Mouse (Mus musculus) heart, embryonic 16.5 days (tissue): Measurements from ENCODE around the gene Tusc2. TPM values are rescaled to one million over a fixed set of nuclear protein-coding genes. Genes with fewer than 3 reads are reported as not detected.

Experiments used
- ATAC-seq: fragments of 200-750 bp; cut with Nextera tagmentation; replicated peaks from 2 replicates; pipeline ENCODE4 v1.8.0; 2017; ENCODE audit warnings: moderate number of reproducible peaks; ENCODE audit not compliant: insufficient read depth, low FRiP score; ENCODE audit errors: extremely low read depth
- H3K27ac ChIP-seq: fragments of 300-500 bp; sonication (generic); 2 replicates; pipeline ENCODE4 v1.5.1; 2014; ENCODE audit warnings: mild to moderate bottlenecking, low read length, control low read depth, moderate library complexity
- H3K27me3 ChIP-seq: fragments of 300-500 bp; sonication (generic); 2 replicates; pipeline ENCODE4 v1.6.1; 2014; ENCODE audit warnings: low read length, mixed read lengths; ENCODE audit not compliant: control insufficient read depth, insufficient read depth
- H3K36me3 ChIP-seq: fragments of 300-500 bp; sonication (generic); 2 replicates; pipeline ENCODE4 v1.6.1; 2014; ENCODE audit not compliant: control insufficient read depth, insufficient read depth
- H3K4me1 ChIP-seq: fragments of 300-500 bp; sonication (generic); 2 replicates; pipeline ENCODE4 v1.6.1; 2014; ENCODE audit warnings: low read length, mixed read lengths; ENCODE audit not compliant: control insufficient read depth, insufficient read depth
- H3K4me2 ChIP-seq: fragments of 300-500 bp; sonication (generic); 2 replicates; pipeline ENCODE4 v1.6.1; 2014; ENCODE audit warnings: low read depth, mild to moderate bottlenecking, control low read depth, low read length
- H3K4me3 ChIP-seq: fragments of 300-500 bp; sonication (generic); 2 replicates; pipeline ENCODE4 v1.5.1; 2014; ENCODE audit warnings: mild to moderate bottlenecking, control low read depth, low read length
- H3K9ac ChIP-seq: fragments of 300-500 bp; sonication (generic); 2 replicates; pipeline ENCODE4 v1.6.1; 2014; ENCODE audit warnings: low read length, control low read depth
- H3K9me3 ChIP-seq: fragments of 300-500 bp; sonication (generic); replicated peaks from 2 replicates; pipeline ENCODE4 v1.6.1; 2016; ENCODE audit warnings: low read length; ENCODE audit not compliant: control insufficient read depth
- WGBS: fragments of 180-500 bp; shearing (Covaris S2); extraction: QIAGEN DNeasy Blood & Tissue Kit; methylation state at CpG from one replicate; pipeline ENCODE4 v1.1.7; 2014; 5-methylcytosine and 5-hydroxymethylcytosine counted together
- polyA plus RNA-seq: library from polyadenylated mRNA; unstranded; fragments of >200 nt; fragmentation: Nextera tagmentation; extraction: Ambion mirVana; gene quantifications from 2 replicates; pipeline ENCODE4 v1.2.1, GENCODE M21; 2015

Tusc2 gene
- polyA plus RNA-seq, result 44.3 and 44.7 TPM in 2 replicates

DNA sequence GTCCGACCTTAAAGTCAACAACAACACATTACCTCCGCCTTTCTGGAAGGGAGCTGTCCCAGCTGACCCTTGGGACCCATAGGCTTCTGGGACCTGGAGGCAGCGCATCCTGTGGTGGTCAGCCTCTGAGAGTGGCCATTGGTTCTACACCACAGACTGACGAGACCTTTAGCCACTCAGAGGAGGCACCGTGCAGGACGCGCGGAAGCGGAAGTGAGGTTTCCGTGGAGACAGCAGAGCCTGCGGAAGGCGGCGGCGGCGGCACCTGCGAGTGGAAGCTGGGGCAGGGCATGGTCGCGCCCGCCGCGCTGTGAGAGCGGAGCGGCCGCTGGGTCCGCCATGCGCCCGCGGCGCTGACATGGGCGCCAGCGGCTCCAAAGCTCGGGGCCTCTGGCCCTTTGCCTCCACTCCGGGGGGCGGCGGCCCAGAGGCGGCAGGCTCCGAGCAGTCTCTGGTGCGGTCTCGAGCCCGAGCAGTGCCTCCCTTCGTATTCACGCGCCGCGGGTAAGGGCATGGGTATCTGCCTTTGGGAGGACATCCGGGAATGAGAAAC, at the start of gene Tusc2:
Tusc2 (plus strand) TSS at position 227 of the 553 bp plus-strand sequence.
- peak; percentile 92 for ATAC-seq
- H3K9me3 ChIP-seq, result no peaks in the 10 kb centered on the region
- peaks cover 18% of the 10 kb centered on the region for H3K4me1 ChIP-seq
- H3K27me3 ChIP-seq, result no peaks in the 10 kb centered on the region
- H3K36me3 ChIP-seq, result peaks cover 37% of the 10 kb centered on the region
- peak within 1 kb of the TSS; percentile 71 for H3K27ac ChIP-seq
- 0% methylated on average over 44 of the region's 46 CpGs for WGBS
- H3K4me3 ChIP-seq, result peak within 1 kb of the TSS; percentile 96
- peak within 1 kb of the TSS; percentile 90 for H3K9ac ChIP-seq
- peak within 1 kb of the TSS; percentile 88 for H3K4me2 ChIP-seq

DNA sequence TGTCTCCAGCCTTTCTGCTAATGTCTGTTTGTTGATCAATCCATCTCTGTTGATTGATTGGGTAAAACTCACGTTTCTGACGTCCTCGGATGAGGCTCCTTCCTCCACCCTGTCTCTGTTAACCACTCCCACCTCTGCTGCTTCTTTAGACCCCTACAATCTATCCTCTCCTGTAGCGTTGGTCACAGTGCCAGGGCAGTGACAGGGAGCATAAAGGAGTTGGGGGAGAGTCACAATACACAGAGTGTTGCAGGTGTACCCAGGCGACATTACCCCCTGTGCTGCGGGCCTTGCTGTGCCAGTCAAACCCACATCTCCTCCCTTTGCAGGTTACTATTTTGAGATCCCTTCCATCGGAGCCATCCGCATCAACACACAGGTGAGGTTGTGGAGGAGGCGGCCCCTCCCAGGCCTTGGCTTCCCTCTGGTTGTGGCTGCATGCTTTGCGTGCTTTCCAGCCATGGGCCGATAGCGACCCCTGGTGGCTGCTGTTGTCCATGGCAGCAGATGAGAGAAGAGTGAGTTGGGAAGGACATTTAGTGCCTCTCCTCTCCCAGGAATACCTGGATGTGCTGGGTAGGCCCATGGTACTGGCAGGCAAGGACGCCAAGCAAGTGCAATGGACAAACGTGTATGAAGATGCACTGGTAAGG, 48.6 kb upstream of the Tusc2 start:
- Histone ChIP-seq H3K27ac (no peak overlapping the region), H3K4me2 (no peak overlapping the region), H3K27me3 (no peaks in the 10 kb centered on the region), H3K9me3 (no peaks in the 10 kb centered on the region), H3K4me1 (no peaks in the 10 kb centered on the region), H3K36me3 (no peaks in the 10 kb centered on the region), H3K9ac (no peak overlapping the region), H3K4me3 (no peak overlapping the region)
- WGBS, result 27% methylated on average over 14 of the region's 14 CpGs
- 0 out of 2 replicates have a peak, but pooled peaks have one; percentile 46 for ATAC-seq

DNA sequence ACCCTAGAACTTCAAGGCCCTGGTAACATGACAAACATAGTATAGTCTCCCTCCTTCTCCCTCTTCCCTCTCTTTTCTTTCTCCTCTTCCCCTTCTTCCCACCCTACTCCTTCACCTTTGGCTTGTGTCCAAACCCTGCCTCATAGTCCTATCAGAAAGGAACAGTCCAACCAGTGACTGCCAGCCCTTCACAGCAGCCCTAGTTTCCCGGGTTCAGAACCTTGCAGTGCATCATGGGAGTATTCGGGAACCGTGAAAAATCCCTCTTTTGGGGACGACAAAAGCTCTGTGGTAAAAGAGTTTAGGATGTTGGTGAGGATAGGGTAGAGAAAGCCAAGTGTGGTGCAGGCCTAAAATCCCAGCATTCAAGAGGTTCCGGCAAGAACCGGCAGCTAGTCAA, 42.7 kb upstream of the Tusc2 start:
- Histone ChIP-seq H3K4me3 (no peak overlapping the region), H3K9ac (no peak overlapping the region), H3K27me3 (no peaks in the 10 kb centered on the region; the same call in 1 of the 2 replicates), H3K9me3 (no peaks in the 10 kb centered on the region), H3K36me3 (no peaks in the 10 kb centered on the region), H3K27ac (no peak overlapping the region), H3K4me2 (no peak overlapping the region), H3K4me1 (peaks cover 9% of the 10 kb centered on the region)
- ATAC-seq, result no peak
- 69% methylated on average over 6 of the region's 6 CpGs for WGBS

DNA sequence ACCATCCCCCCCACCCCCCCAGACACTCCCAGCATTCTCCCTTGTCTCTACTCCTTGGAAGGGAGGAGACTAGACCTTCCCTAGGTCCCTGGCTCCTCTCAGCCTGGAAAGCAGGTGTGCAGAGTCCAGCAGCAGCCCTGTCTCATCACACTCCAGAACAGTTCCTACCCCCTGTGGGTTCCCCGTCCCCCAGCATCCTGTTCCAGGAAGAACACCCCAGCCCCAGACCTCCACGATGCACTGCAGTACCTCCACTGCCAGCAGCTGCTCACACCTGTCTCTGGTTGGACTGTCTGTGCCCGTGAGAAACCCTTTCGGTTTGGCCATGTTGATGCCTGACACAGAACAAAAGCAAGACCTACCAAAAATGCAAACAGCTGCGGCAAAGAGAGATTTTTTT, 41.9 kb upstream of the Tusc2 start:
- peak overlapping the region; percentile 54; the same call in 1 of the 2 replicates for H3K27ac ChIP-seq
- no peaks in the 10 kb centered on the region for H3K36me3 ChIP-seq
- peak overlapping the region; percentile 55; the same call in 1 of the 2 replicates for H3K4me2 ChIP-seq
- no peak overlapping the region for H3K9ac ChIP-seq
- H3K4me1 ChIP-seq, result peaks cover 9% of the 10 kb centered on the region
- no peaks in the 10 kb centered on the region for H3K9me3 ChIP-seq
- 52% methylated on average over 5 of the region's 5 CpGs for WGBS
- H3K27me3 ChIP-seq, result peaks cover 7% of the 10 kb centered on the region
- H3K4me3 ChIP-seq, result peak overlapping the region; percentile 11
- ATAC-seq, result no peak

DNA sequence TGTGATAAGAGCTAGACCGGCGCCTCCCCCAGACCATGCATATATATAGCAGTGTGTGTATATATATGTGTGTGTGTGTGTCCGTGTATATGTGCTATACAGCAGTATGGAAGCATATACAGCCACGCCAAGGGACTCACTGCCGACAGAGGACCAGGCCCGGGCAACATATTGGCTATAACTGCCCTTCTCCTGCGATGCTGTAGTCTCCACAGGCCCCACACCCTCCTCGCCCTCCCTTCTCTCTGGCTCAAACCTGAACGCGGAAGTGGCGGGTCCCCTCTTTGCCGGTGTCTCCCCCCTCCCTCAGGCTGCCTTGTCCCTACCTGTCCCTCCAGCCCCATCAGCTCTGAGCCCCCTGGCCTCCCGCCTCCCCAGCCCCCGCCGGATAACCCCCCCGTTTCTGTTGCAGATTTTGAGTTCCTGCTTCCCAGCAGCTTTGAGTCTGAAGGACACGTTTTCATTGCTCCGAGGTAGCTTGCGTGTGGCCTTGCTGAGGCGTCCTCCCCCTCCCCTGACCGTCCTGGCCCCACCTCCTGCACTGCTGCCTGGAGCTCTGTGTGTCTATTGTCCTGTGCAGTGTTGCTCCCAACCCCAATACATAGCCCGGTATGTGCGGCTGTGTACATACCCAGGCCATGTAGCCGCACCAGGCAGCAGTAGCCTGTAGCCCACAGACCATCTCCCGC, 41.2 kb upstream of the Tusc2 start:
- Histone ChIP-seq H3K9ac (peak overlapping the region; percentile 45), H3K9me3 (no peaks in the 10 kb centered on the region), H3K27me3 (peaks cover 13% of the 10 kb centered on the region), H3K4me3 (peak overlapping the region; percentile 11), H3K27ac (peak overlapping the region; percentile 54), H3K4me2 (peak overlapping the region; percentile 55), H3K36me3 (no peaks in the 10 kb centered on the region), H3K4me1 (peaks cover 14% of the 10 kb centered on the region)
- 25% methylated on average over 25 of the region's 25 CpGs for WGBS
- ATAC-seq, result peak; percentile 25

DNA sequence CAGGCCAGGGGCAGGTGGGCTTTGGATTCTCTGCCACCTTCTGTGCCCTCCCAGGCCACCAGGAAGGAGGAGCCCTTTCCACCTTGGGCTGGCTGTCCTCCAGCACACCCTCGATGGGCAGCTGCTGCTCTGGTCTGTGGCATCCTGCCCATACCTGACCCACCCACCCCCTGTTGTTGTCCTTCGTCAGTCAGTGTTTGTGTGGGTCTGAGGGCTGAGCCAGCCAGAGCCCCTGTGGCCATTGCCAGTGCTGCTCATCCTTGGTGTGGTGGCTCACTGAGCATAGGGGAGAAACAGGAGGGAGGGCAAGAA, 40.7 kb upstream of the Tusc2 start:
- H3K4me3 ChIP-seq, result no peak overlapping the region; the same call in 1 of the 2 replicates
- peak overlapping the region; percentile 55 for H3K4me2 ChIP-seq
- peaks cover 13% of the 10 kb centered on the region for H3K27me3 ChIP-seq
- no peaks in the 10 kb centered on the region for H3K36me3 ChIP-seq
- ATAC-seq, result no peak
- H3K9ac ChIP-seq, result peak overlapping the region; percentile 45
- no peak overlapping the region; the same call in 1 of the 2 replicates for H3K27ac ChIP-seq
- H3K4me1 ChIP-seq, result peaks cover 14% of the 10 kb centered on the region
- WGBS, result 29% methylated on average over 2 of the region's 2 CpGs
- no peaks in the 10 kb centered on the region for H3K9me3 ChIP-seq

DNA sequence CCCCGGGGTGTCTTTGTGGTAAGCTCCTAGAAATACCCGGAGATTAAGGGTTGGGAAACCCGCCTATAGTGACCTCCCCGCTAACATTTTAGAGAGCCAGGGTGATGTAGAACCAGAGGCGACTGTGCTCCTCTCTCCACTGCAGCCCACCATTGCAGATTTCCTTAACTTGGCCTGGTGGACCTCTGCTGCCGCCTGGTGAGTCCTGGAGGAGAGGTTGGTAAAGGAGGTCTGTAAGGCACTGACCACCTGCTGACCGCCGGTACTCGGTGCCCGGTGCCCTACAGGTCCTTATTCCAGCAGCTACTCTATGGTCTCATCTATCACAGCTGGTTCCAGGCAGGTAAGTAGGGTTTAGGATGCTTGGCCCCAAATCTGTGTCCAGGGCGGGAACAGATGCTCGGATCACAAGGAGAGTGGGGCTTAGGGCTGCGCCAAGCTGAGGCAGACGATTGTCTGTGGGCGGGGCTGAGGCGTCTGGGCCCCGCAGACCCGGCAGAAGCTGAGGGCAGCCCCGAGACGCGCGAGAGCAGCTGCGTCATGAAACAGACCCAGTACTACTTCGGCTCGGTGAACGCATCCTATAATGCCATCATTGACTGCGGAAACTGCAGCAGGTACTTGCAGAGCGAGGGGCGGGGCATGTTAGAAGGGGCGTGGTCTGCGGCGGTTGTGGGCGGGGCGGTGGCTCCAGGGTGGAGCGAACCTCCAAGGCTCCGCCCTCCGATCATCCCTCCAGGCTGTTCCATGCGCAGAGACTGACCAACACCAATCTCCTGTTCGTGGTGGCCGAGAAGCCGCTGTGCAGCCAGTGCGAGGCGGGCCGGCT, 36.6 kb upstream of the Tusc2 start:
- Histone ChIP-seq H3K36me3 (no peaks in the 10 kb centered on the region), H3K4me2 (peak overlapping the region; percentile 67), H3K9ac (peak overlapping the region; percentile 18), H3K9me3 (no peaks in the 10 kb centered on the region), H3K27me3 (peaks cover 13% of the 10 kb centered on the region), H3K27ac (no peak overlapping the region), H3K4me3 (peak overlapping the region; percentile 42), H3K4me1 (peaks cover 12% of the 10 kb centered on the region)
- ATAC-seq, result peak; percentile 38
- WGBS, result 12% methylated on average over 44 of the region's 44 CpGs

DNA sequence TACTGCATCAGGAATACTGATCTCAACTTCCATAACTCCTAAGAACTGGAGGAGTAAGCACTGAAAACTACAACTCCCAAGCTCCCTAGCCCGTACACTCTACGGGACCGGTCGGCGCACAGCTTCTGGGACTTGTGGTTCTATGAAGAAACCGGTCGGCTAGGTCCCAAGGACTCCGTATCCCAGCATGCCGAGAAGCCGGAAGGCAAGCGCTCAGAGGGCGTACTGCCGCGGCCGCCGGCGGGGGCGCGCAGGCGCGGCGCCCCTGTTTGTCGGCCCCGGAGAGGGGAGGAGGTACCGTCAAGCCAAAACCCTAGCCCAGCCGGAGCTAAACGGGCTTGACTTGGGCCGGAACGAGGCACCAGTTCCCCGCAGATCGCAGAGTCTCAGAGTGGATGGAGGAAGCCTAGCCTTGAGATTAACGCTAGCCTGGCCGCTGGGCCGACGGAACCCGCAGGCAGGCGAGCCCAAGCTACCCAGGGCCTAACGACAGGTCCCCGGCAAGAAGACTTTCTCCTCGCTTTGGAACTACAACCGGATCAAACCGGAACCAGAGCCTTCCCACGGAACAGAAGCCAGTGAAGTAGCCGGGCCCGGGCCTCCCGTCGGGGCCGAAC, 29.2 kb upstream of the Tusc2 start, which contains the start of gene Tmem115:
Tmem115 (plus strand) TSS at position 155 of the 617 bp plus-strand sequence.
- ATAC-seq, result peak; percentile 99
- Histone ChIP-seq H3K36me3 (peaks cover 14% of the 10 kb centered on the region), H3K4me3 (peak within 1 kb of the TSS; percentile 81), H3K27me3 (no peaks in the 10 kb centered on the region), H3K9me3 (no peaks in the 10 kb centered on the region), H3K4me2 (peak within 1 kb of the TSS; percentile 87), H3K9ac (peak within 1 kb of the TSS; percentile 89), H3K4me1 (peaks cover 19% of the 10 kb centered on the region), H3K27ac (peak within 1 kb of the TSS; percentile 79)
- WGBS, result under 1% methylated on average over 48 of the region's 48 CpGs
